Mouse (Mus musculus) heart, embryonic 14.5 days (tissue): ENCODE data around the gene Zdhhc4. TPM values are rescaled to one million over a fixed set of nuclear protein-coding genes. Genes with fewer than 3 reads are reported as not detected.

Source experiments
- ATAC-seq: fragments of 200-750 bp; cut with Nextera tagmentation; 2 replicates; pipeline ENCODE4 v1.8.0; 2017; ENCODE audit warnings: low read depth, moderate TSS enrichment; ENCODE audit not compliant: insufficient number of reproducible peaks, insufficient read depth, low FRiP score
- H3K27ac ChIP-seq, 2 experiments: fragments of 200-500 bp in 1 of 2; fragments of 300-500 bp in 1 of 2; sonication (generic) in 1 of 2; replicated peaks in 1 of 2; 2 replicates each; pipeline ENCODE4 v1.5.1; 2012 to 2014; ENCODE audit warnings: low read depth in 2 of 2, low read length in 2 of 2, control low read depth in 1 of 2, mild to moderate bottlenecking in 1 of 2, mixed read lengths in 1 of 2; ENCODE audit not compliant: control insufficient read depth in 1 of 2, insufficient read depth in 1 of 2
- H3K27me3 ChIP-seq: fragments of 300-500 bp; sonication (generic); 2 replicates; pipeline ENCODE4 v1.6.1; 2014; ENCODE audit warnings: mild to moderate bottlenecking, low read length, control low read depth; ENCODE audit not compliant: control insufficient read depth, insufficient read depth
- H3K36me3 ChIP-seq: fragments of 300-500 bp; sonication (generic); 2 replicates; pipeline ENCODE4 v1.6.1; 2014; ENCODE audit warnings: mild to moderate bottlenecking, control low read depth, low read length, mixed read lengths; ENCODE audit not compliant: control insufficient read depth, insufficient read depth
- H3K4me1 ChIP-seq, 2 experiments: fragments of 200-500 bp in 1 of 2; fragments of 300-500 bp in 1 of 2; sonication (generic) in 1 of 2; 2 replicates each; pipeline ENCODE4 v1.6.1; 2012 to 2014; ENCODE audit warnings: low read length in 2 of 2, control low read depth in 1 of 2, mixed read lengths in 1 of 2; ENCODE audit not compliant: control insufficient read depth in 2 of 2, insufficient read depth in 2 of 2
- H3K4me2 ChIP-seq: fragments of 300-500 bp; sonication (generic); 2 replicates; pipeline ENCODE4 v1.6.1; 2014; ENCODE audit warnings: mild to moderate bottlenecking, low read length
- H3K4me3 ChIP-seq, 2 experiments: fragments of 200-500 bp in 1 of 2; fragments of 300-500 bp in 1 of 2; sonication (generic) in 1 of 2; 2 replicates each; pipeline ENCODE4 v1.5.1; 2012 to 2014; ENCODE audit warnings: low read length in 2 of 2, mild to moderate bottlenecking in 2 of 2, control low read depth in 1 of 2, low read depth in 1 of 2, moderate library complexity in 1 of 2; ENCODE audit not compliant: control insufficient read depth in 1 of 2, insufficient read depth in 1 of 2
- H3K9ac ChIP-seq: fragments of 300-500 bp; sonication (generic); 2 replicates; pipeline ENCODE4 v1.6.1; 2014; ENCODE audit warnings: mild to moderate bottlenecking, low read length
- H3K9me3 ChIP-seq: fragments of 300-500 bp; sonication (generic); 2 replicates; pipeline ENCODE4 v1.6.1; 2016; ENCODE audit warnings: low read length, control low read depth; ENCODE audit not compliant: control insufficient read depth
- whole genome bisulfite sequencing: fragments of 180-500 bp; shearing (Covaris S2); extraction: QIAGEN DNeasy Blood & Tissue Kit; methylation state at CpG from one replicate; pipeline ENCODE4 v1.1.7; 2014; 5-methylcytosine and 5-hydroxymethylcytosine counted together
- polyA plus RNA-seq: library from polyadenylated mRNA; unstranded; fragments of >200 nt; fragmentation: Nextera tagmentation; extraction: Ambion mirVana; gene quantifications from 2 replicates; pipeline ENCODE4 v1.2.1, GENCODE M21; 2014

Gene Zdhhc4
- 58.7 and 60.1 TPM in 2 replicates for polyA plus RNA-seq

- peak within 1 kb of the TSS; percentile 69 for H3K27ac ChIP-seq
- no peaks in the 10 kb centered on the region for H3K9me3 ChIP-seq
- no peaks in the 10 kb centered on the region for H3K27me3 ChIP-seq
- peaks cover 5 to 16% of the 10 kb centered on the region in 2 experiments; a peak in 3 of 4 replicates for H3K4me1 ChIP-seq
- under 1% methylated on average over 57 of the region's 57 CpGs for WGBS
- ATAC-seq, result peak; percentile 68
- H3K4me2 ChIP-seq, result peak within 1 kb of the TSS; percentile 96
- peaks cover 31% of the 10 kb centered on the region for H3K36me3 ChIP-seq
- H3K4me3 ChIP-seq, result peak within 1 kb of the TSS; percentile 66 to 84
- H3K9ac ChIP-seq, result peak within 1 kb of the TSS; percentile 85
Observed at GRCm38 (mm10) chr5:143328690-143329495, at the start of gene Zdhhc4. Gene Zdhhc4, minus strand, starts transcription at chr5:143329256.

GRCm38 (mm10) chr5:143376156-143376555 lies 47.1 kb upstream of the Zdhhc4 start:
- H3K4me3 ChIP-seq, result no peak overlapping the region
- no peak for ATAC-seq
- H3K27ac ChIP-seq, result no peak overlapping the region
- peaks cover 41% of the 10 kb centered on the region for H3K27me3 ChIP-seq
- no peak overlapping the region for H3K9ac ChIP-seq
- H3K4me1 ChIP-seq, result peaks cover 0 to 7% of the 10 kb centered on the region in 2 experiments; a peak in 3 of 4 replicates
- H3K9me3 ChIP-seq, result no peaks in the 10 kb centered on the region
- H3K36me3 ChIP-seq, result no peaks in the 10 kb centered on the region
- H3K4me2 ChIP-seq, result no peak overlapping the region
- 84% methylated on average over 4 of the region's 4 CpGs for WGBS

DNA sequence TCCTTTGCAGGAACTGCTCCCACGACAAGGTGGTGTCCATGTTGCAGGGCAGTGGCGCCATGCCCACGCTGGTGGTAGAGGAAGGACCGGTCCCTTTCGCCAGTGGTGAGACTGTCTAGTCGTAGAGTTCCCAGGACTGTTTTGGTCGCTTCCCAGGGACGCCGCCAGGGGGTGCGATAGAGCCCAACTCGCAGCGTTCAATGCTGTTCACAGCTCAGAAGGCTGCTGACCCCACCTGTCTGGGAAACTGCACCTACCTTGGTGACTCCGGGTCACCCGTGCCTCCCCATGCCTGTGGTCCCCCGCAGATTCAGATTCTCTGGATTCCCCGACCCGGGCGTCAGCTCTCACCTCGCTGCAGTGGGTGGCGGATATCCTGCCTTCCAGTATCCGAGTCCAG lies 46.2 kb upstream of the Zdhhc4 start:
- Histone ChIP-seq H3K9ac (no peak overlapping the region), H3K9me3 (no peaks in the 10 kb centered on the region), H3K4me3 (peak overlapping the region in 1 of 2 experiments; percentile 7; a peak in 1 of 4 replicates), H3K36me3 (no peaks in the 10 kb centered on the region), H3K4me1 (peaks cover 0 to 7% of the 10 kb centered on the region in 2 experiments; a peak in 3 of 4 replicates), H3K27ac (no peak overlapping the region), H3K4me2 (peak overlapping the region; percentile 53), H3K27me3 (peaks cover 50% of the 10 kb centered on the region)
- ATAC-seq, result no peak; the same call in 1 of the 2 replicates
- 8% methylated on average over 21 of the region's 21 CpGs for WGBS

GRCm38 (mm10) chr5:143372818-143373217 lies 43.8 kb upstream of the Zdhhc4 start:
- H3K4me2 ChIP-seq, result peak overlapping the region; percentile 67
- H3K9me3 ChIP-seq, result no peaks in the 10 kb centered on the region
- no peak overlapping the region for H3K27ac ChIP-seq
- no peak overlapping the region for H3K9ac ChIP-seq
- H3K27me3 ChIP-seq, result peaks cover 74% of the 10 kb centered on the region
- peak overlapping the region; percentile 37 to 38 for H3K4me3 ChIP-seq
- WGBS, result under 1% methylated on average over 35 of the region's 35 CpGs
- H3K4me1 ChIP-seq, result peaks cover 0 to 13% of the 10 kb centered on the region in 2 experiments; a peak in 3 of 4 replicates
- ATAC-seq, result no peak
- no peaks in the 10 kb centered on the region for H3K36me3 ChIP-seq

- no peak overlapping the region for H3K27ac ChIP-seq
- peaks cover 0 to 13% of the 10 kb centered on the region in 2 experiments; a peak in 3 of 4 replicates for H3K4me1 ChIP-seq
- H3K4me2 ChIP-seq, result no peak overlapping the region
- H3K9ac ChIP-seq, result no peak overlapping the region
- ATAC-seq, result no peak
- H3K9me3 ChIP-seq, result no peaks in the 10 kb centered on the region
- no peak overlapping the region for H3K4me3 ChIP-seq
- H3K27me3 ChIP-seq, result peaks cover 80% of the 10 kb centered on the region
- WGBS, result 44% methylated on average over 4 of the region's 4 CpGs
- H3K36me3 ChIP-seq, result no peaks in the 10 kb centered on the region
Observed at GRCm38 (mm10) chr5:143371146-143371510, 42.1 kb upstream of the Zdhhc4 start.

DNA sequence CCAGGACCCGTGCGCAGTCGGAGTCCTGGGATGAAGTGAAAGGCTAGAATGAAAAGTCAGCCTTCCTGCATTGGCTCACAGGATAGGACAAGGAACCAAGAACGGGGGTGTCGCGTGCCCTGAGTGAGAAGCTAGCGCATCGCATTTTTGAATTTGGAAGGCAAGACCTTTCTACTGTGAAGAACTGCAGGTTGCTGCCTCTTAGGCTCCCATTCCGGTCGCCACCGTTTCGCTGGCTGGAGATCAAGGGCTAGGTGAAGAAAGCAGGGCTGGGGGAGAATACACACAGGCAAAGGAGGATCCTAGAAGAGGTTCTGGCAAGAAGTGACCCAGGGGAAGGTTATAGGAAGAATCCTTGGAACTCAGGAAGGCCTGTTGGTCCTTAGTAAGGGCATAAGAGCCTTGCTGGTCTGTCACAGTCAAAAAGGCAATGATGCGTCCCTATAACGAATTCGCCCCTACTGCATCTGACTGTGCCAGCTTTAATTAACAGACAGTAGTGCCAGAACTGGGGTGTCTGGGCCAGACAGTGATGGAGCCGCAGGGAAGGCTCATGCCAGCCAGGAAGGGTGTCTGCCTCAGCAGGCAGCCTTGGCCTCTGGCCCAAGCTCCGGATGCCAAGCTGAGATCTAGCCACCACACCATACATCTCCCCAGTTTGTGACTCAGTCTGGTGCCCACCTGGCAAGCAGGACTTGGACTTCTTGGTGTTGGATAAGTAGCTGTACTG lies 41.5 kb upstream of the Zdhhc4 start:
- H3K27me3 ChIP-seq, result peaks cover 80% of the 10 kb centered on the region
- H3K4me3 ChIP-seq, result peak overlapping the region in 1 of 2 experiments; percentile 20; a peak in 1 of 4 replicates
- no peak overlapping the region for H3K4me2 ChIP-seq
- H3K9ac ChIP-seq, result no peak overlapping the region
- no peaks in the 10 kb centered on the region for H3K36me3 ChIP-seq
- H3K27ac ChIP-seq, result no peak overlapping the region
- WGBS, result 29% methylated on average over 17 of the region's 17 CpGs
- peaks cover 0 to 13% of the 10 kb centered on the region in 2 experiments; a peak in 3 of 4 replicates for H3K4me1 ChIP-seq
- no peaks in the 10 kb centered on the region for H3K9me3 ChIP-seq
- ATAC-seq, result no peak

DNA sequence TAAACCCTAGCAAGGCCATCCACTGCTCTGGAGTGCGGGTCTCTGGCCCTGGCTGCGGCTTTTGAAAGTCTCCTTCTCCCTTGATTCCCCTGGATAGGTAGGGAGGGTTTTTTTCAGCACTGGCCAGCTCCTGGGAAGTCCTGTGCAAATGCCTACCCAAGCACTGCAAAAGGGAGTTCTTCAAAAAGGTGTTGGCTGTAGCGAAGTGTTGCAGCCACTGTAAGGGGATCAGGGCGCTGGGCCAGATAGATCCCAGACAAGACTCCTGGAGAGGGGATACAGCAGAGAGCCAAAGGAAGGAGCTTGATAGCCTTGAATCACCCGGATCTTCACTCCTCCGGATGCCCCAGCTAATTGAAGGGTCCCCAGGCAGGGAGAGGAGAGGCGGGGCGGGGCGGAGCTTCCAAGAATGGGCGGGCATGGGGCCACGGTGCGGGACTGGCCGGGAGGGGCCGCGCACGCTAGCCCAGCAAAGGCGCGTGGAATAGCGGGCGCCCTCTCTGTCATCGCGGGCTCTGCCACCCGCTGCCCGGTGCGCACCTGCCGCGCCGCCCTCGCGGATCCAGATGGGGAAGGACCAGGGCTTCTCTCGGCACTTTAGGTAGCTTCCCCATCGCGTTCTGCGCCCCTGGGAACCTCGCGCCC lies 40.7 kb upstream of the Zdhhc4 start:
- 2% methylated on average over 33 of the region's 36 CpGs for WGBS
- no peak overlapping the region for H3K27ac ChIP-seq
- H3K27me3 ChIP-seq, result peaks cover 79% of the 10 kb centered on the region
- peak overlapping the region in 1 of 2 experiments; percentile 20; a peak in 2 of 4 replicates for H3K4me3 ChIP-seq
- peak overlapping the region; percentile 46 for H3K4me2 ChIP-seq
- H3K36me3 ChIP-seq, result no peaks in the 10 kb centered on the region
- no peak for ATAC-seq
- H3K9me3 ChIP-seq, result no peaks in the 10 kb centered on the region
- peaks cover 0 to 13% of the 10 kb centered on the region in 2 experiments; a peak in 2 of 4 replicates for H3K4me1 ChIP-seq
- H3K9ac ChIP-seq, result no peak overlapping the region
